Mouse (Mus musculus): ENCODE measurements around the gene Fhl2.

- TF ChIP-seq CTCF (IDR thresholded peaks at IDR 0.05; ENCODE audit: low read depth) (no peak), EP300 (IDR thresholded peaks at IDR 0.05; ENCODE audit: low read depth) (no peak)
These were observed 10.4 kb upstream of the Fhl2 start for GRCm38 (mm10) chr1:43207147-43207546.

Data from liver, postnatal 0 days (tissue).